Mouse (Mus musculus) cerebellum, adult 2 months (tissue): Measurements from ENCODE around the gene Wsb1.
"Not testable (repeated sequence)": the region's sequence is repeated elsewhere in the genome, so short reads cannot be mapped to it uniquely, and the experiment has no call there.

Source experiments
- CTCF ChIP-seq: fragments of 200-500 bp; IDR thresholded peaks from 2 replicates; pipeline ENCODE4 v1.5.1; 2011; ENCODE audit warnings: low read depth, mild to moderate bottlenecking, control low read depth, low read length, moderate library complexity, borderline replicate concordance; ENCODE audit not compliant: insufficient read depth
- POLR2A ChIP-seq: fragments of 200-500 bp; IDR thresholded peaks from 2 replicates; pipeline ENCODE4 v1.6.1; 2011; ENCODE audit warnings: low read length, control low read depth, borderline replicate concordance; ENCODE audit not compliant: insufficient read depth

DNA sequence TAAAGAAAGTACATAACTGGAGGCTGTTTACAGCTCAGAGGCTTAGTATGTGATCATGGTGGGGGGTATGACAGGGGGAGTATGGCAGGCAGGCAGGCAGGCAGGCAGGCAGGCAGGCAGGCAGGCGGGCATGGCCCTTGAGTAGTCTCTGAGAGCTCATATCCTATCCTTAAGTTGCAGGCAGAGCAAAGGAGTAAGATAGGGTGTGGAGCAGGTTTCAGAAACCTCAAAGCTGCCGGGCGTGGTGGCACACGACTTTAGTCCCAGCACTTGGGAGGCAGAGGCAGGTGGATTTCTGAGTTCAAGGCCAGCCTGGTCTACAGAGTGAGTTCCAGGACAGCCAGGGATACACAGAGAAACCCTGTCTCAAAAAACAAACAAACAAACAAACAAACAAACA lies 49.8 kb upstream of the Wsb1 start:
- not testable (repeated sequence) for TF ChIP-seq POLR2A, CTCF
